ENCODE assay signal across 8 mouse cellular contexts in the genomic region with DNA sequence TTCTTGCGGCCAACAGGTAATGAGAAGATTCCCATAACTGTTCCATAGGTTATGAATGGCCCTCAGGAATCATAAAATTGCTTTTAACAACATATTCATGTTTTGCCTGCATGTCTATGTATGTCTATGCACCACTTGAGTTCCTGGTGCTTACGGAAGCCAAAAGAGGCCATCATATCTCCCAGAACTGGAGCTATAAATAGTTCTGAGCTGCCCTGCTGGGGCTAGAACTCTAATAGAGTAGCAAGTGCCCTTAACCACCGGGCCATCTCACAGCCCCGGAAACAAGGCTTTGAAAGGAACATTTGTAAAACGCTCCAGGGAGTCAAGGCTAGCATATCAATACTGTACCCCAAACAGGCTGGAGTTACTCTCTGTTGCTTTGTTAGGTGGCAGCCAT. TPM values are rescaled to one million over a fixed set of nuclear protein-coding genes. Genes with fewer than 3 reads are reported as not detected.
DNase-seq lines count a peak whose midpoint lies in the region; ATAC-seq and TF ChIP-seq lines count a peak whose summit lies in the region.

No protein-coding gene starts in this region.

- peak overlapping the region; percentile 72 for H3K9ac ChIP-seq in heart, embryonic 12.5 days
- peak overlapping the region; percentile 26; the same call in 1 of the 2 replicates for H3K9ac ChIP-seq in forebrain, postnatal 0 days
- H3K9ac ChIP-seq in liver, embryonic 14.5 days (replicated peaks) = 0 out of 2 replicates have a peak overlapping the region, but pooled peaks have one; percentile 1

- ATAC-seq in heart, embryonic 12.5 days (ENCODE audit: insufficient number of reproducible peaks, low FRiP score) = no peak
- no peak for ATAC-seq in forebrain, postnatal 0 days
- no peak for ATAC-seq in liver, embryonic 14.5 days (ENCODE audit: insufficient read depth)
- ATAC-seq in granulocyte monocyte progenitor cell, adult 5-6 weeks (replicated peaks; ENCODE audit: poor library complexity, severe bottlenecking) = no peak

- peaks cover 68% of the 10 kb centered on the region for H3K4me1 ChIP-seq in heart, embryonic 12.5 days (replicated peaks)
- peaks cover 72% of the 10 kb centered on the region for H3K4me1 ChIP-seq in E14TG2a.4 (replicated peaks; ENCODE audit: low read depth, low read length)
- H3K4me1 ChIP-seq in forebrain, postnatal 0 days (ENCODE audit: insufficient read depth) = peaks cover 6% of the 10 kb centered on the region
- H3K4me1 ChIP-seq in liver, embryonic 14.5 days (replicated peaks; ENCODE audit: control insufficient read depth in 2 of 2, insufficient read depth in 2 of 2, low read length in 1 of 2) = peaks cover 57 to 62% of the 10 kb centered on the region in 2 experiments

- no peaks in the 10 kb centered on the region for H3K9me3 ChIP-seq in heart, embryonic 12.5 days (replicated peaks)
- no peaks in the 10 kb centered on the region for H3K9me3 ChIP-seq in E14TG2a.4 (ENCODE audit: low read length)
- no peaks in the 10 kb centered on the region for H3K9me3 ChIP-seq in forebrain, postnatal 0 days (ENCODE audit: low read length)
- no peaks in the 10 kb centered on the region for H3K9me3 ChIP-seq in liver, embryonic 14.5 days (ENCODE audit: control insufficient read depth, low read length)

- peak overlapping the region; percentile 75 for H3K4me2 ChIP-seq in heart, embryonic 12.5 days
- peak overlapping the region; percentile 84 for H3K4me2 ChIP-seq in forebrain, postnatal 0 days (ENCODE audit: low read depth)
- peak overlapping the region; percentile 100 for H3K4me2 ChIP-seq in liver, embryonic 14.5 days (ENCODE audit: low read depth)

- peak overlapping the region; percentile 89 for H3K27ac ChIP-seq in heart, embryonic 12.5 days (ENCODE audit: poor library complexity, severe bottlenecking)
- no peak overlapping the region for H3K27ac ChIP-seq in forebrain, postnatal 0 days (ENCODE audit: low read depth, low read length)
- peak overlapping the region; percentile 30 for H3K27ac ChIP-seq in liver, embryonic 14.5 days

- DNase-seq in heart, adult 8-10 months (ENCODE audit: low spot score) = no peak
- DNase-seq in forebrain, postnatal 0 days = no peak
- DNase-seq in liver, embryonic 14.5 days (ENCODE audit: low read depth in 3 of 3, low spot score in 3 of 3) = no peak
- no peak for DNase-seq in urinary bladder, postnatal 25 days (ENCODE audit: low spot score)
- DNase-seq in retina, postnatal 1 day = no peak

- peaks cover 7% of the 10 kb centered on the region for H3K36me3 ChIP-seq in heart, embryonic 12.5 days
- no peaks in the 10 kb centered on the region for H3K36me3 ChIP-seq in E14TG2a.4 (ENCODE audit: insufficient read depth, low read length)
- H3K36me3 ChIP-seq in forebrain, postnatal 0 days (ENCODE audit: insufficient read depth) = no peaks in the 10 kb centered on the region
- H3K36me3 ChIP-seq in liver, embryonic 14.5 days (replicated peaks; ENCODE audit: control insufficient read depth, insufficient read depth, low read depth) = no peaks in the 10 kb centered on the region

- no peak for TF ChIP-seq CTCF in E14TG2a.4 (conservative IDR thresholded peaks at IDR 0.05; ENCODE audit: low read length)
- no peak for TF ChIP-seq CTCF in forebrain, postnatal 0 days (IDR thresholded peaks at IDR 0.05; ENCODE audit: low read depth)
- no peak for TF ChIP-seq CTCF in liver, embryonic 14.5 days (IDR thresholded peaks at IDR 0.05; ENCODE audit: low read depth)

- no peaks in the 10 kb centered on the region for H3K27me3 ChIP-seq in heart, embryonic 12.5 days (replicated peaks)
- peaks cover 35% of the 10 kb centered on the region for H3K27me3 ChIP-seq in E14TG2a.4 (ENCODE audit: insufficient read depth, low read length)
- no peaks in the 10 kb centered on the region for H3K27me3 ChIP-seq in forebrain, postnatal 0 days (ENCODE audit: insufficient read depth, low read length)
- no peaks in the 10 kb centered on the region for H3K27me3 ChIP-seq in liver, embryonic 14.5 days (ENCODE audit: control insufficient read depth, insufficient read depth, low read length)

- 24% methylated on average over 5 of the region's 5 CpGs for WGBS in heart, embryonic 12.5 days
- WGBS in forebrain, postnatal 0 days = 37% methylated on average over 5 of the region's 5 CpGs
- WGBS in liver, embryonic 14.5 days (ENCODE audit: insufficient replicate concordance) = 18% methylated on average over 5 of the region's 5 CpGs

- H3K4me3 ChIP-seq in heart, embryonic 12.5 days = peak overlapping the region; percentile 46
- peak overlapping the region; percentile 37; the same call in 1 of the 2 replicates for H3K4me3 ChIP-seq in E14TG2a.4 (replicated peaks; ENCODE audit: low read length)
- peak overlapping the region; percentile 17 for H3K4me3 ChIP-seq in forebrain, postnatal 0 days (ENCODE audit: low read depth, low read length)
- H3K4me3 ChIP-seq in liver, embryonic 14.5 days (ENCODE audit: insufficient read depth in 1 of 2, low read depth in 2 of 2, low read length in 2 of 2) = peak overlapping the region in 1 of 2 experiments; percentile 5; a peak in 2 of 4 replicates

- no peak for TF ChIP-seq EP300 in liver, embryonic 14.5 days (IDR thresholded peaks at IDR 0.05; ENCODE audit: low read depth)

RNA-seq across cellular contexts. Expression of a gene that starts 1.7 kb away (rescaled TPM):
- 99.4 and 110 TPM in 2 replicates for polyA plus RNA-seq in heart, embryonic 12.5 days (2016; fragmentation: Nextera tagmentation; extraction: Ambion mirVana)
- total RNA-seq in heart, adult 8-10 months (2022) = 100 to 1,000 TPM; 122 to 145 (median 132) TPM
- 61.8 and 63.0 TPM in 2 replicates for total RNA-seq in forebrain, postnatal 0 days (2014; rRNA removed)
- 112 and 146 TPM in 2 replicates for polyA plus RNA-seq in forebrain, postnatal 0 days (2015; fragmentation: Nextera tagmentation; extraction: Ambion mirVana)
- 3.9 and 4.9 TPM in 2 replicates for polyA plus RNA-seq in liver, embryonic 14.5 days (2012; rRNA removed)
- polyA plus RNA-seq in liver, embryonic 14.5 days (2014; fragmentation: Nextera tagmentation; extraction: Ambion mirVana) = 13.1 and 13.5 TPM in 2 replicates
- 29.2 TPM in 2 replicates for total RNA-seq in granulocyte monocyte progenitor cell, adult 5-6 weeks (2014; fragmentation: Nextera tagmentation)
- total RNA-seq in granulocyte monocyte progenitor cell, adult 5-6 weeks (2017) = 12.8 and 13.0 TPM in 2 replicates

RNA-seq across cellular contexts. Expression of a gene that starts 49.0 kb away (rescaled TPM):
- polyA plus RNA-seq in heart, embryonic 12.5 days (2016; fragmentation: Nextera tagmentation; extraction: Ambion mirVana) = 57.4 and 60.8 TPM in 2 replicates
- 10 to 100 TPM; 49.1 to 56.7 (median 50.9) TPM for total RNA-seq in heart, adult 8-10 months (2022)
- total RNA-seq in forebrain, postnatal 0 days (2014; rRNA removed) = 65.2 and 65.6 TPM in 2 replicates
- 98.8 and 102 TPM in 2 replicates for polyA plus RNA-seq in forebrain, postnatal 0 days (2015; fragmentation: Nextera tagmentation; extraction: Ambion mirVana)
- 2.5 and 2.8 TPM in 2 replicates for polyA plus RNA-seq in liver, embryonic 14.5 days (2012; rRNA removed)
- 5.0 TPM in 2 replicates for polyA plus RNA-seq in liver, embryonic 14.5 days (2014; fragmentation: Nextera tagmentation; extraction: Ambion mirVana)
- total RNA-seq in granulocyte monocyte progenitor cell, adult 5-6 weeks (2014; fragmentation: Nextera tagmentation) = 56.8 and 64.9 TPM in 2 replicates
- total RNA-seq in granulocyte monocyte progenitor cell, adult 5-6 weeks (2017) = 38.5 and 41.1 TPM in 2 replicates

Comparison
In these comparisons a context has a peak if more than half of its experiments do, and no peak if none do; other contexts are left out.
1. H3K9ac ChIP-seq: peak in every context shown above with its lines; median percentile 72 in heart, embryonic 12.5 days; 26 in forebrain, postnatal 0 days; 1 in liver, embryonic 14.5 days.